Mouse (Mus musculus): ENCODE measurements around the gene Eva1c. TPM values are rescaled to one million over a fixed set of nuclear protein-coding genes. Genes with fewer than 3 reads are reported as not detected.
"Not testable (repeated sequence)": the region's sequence is repeated elsewhere in the genome, so short reads cannot be mapped to it uniquely, and the experiment has no call there.

The Eva1c gene
- polyA plus RNA-seq, 1 experiment from 2014 or later = 2.6 TPM

DNA sequence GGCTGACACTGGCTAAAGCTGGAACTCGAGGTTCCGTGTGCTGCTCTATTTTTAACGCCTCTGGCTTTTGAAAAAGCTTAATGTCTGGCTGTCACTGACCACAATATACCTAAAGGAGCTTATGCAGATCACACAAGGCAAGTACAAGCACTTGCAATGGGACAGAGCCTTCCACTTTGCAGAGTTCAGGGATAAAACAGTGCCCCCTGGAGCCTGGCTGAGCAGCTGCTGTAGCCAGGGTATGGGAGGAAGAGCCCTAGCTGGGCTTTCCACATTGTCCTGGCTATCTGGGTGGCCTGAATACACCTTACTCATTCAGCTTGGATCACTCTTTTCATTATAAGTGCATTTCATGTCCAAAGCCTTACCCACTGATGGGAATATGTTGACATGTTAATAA is 24.6 kb upstream of the Eva1c start:
- Histone ChIP-seq H3K36me3 (peaks cover 63% of the 10 kb centered on the region), H3K27me3 (no peaks in the 10 kb centered on the region), H3K9me3 (no peaks in the 10 kb centered on the region), H3K4me1 (no peaks in the 10 kb centered on the region), H3K27ac (no peak overlapping the region), H3K4me2 (replicated peaks) (no peak overlapping the region), H3K4me3 (no peak overlapping the region), H3K9ac (no peak overlapping the region)
- no peak for ATAC-seq (ENCODE audit: low FRiP score, low read depth)
- 93% methylated on average over 3 of the region's 3 CpGs for WGBS

DNA sequence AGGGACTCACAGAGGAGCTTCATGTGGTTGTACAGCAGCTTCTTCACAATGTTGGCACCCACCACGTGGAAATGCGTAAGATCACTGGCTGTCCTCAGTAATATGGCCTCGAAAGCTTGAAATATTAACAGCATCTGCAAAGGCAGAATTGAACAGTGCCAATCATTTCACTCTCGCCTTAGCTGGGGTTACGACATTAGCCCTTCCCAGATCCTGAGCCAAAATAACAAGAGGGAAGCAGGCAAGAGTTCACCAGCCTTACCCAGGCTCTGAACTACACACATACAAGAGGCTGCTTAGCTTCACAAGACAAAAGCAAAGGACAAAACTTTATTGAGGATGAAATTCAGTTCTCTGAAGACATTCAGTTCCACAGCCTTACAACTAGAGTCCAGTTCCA is 22.1 kb upstream of the Eva1c start:
- H3K9me3 ChIP-seq = no peaks in the 10 kb centered on the region
- H3K4me1 ChIP-seq = peaks cover 8% of the 10 kb centered on the region
- H3K4me3 ChIP-seq = no peak overlapping the region
- no peak overlapping the region for H3K4me2 ChIP-seq (replicated peaks)
- no peak overlapping the region for H3K27ac ChIP-seq
- no peaks in the 10 kb centered on the region for H3K27me3 ChIP-seq
- 94% methylated on average over 5 of the region's 5 CpGs for WGBS
- no peak for ATAC-seq (ENCODE audit: low FRiP score, low read depth)
- H3K9ac ChIP-seq = no peak overlapping the region
- H3K36me3 ChIP-seq = peaks cover 44% of the 10 kb centered on the region

DNA sequence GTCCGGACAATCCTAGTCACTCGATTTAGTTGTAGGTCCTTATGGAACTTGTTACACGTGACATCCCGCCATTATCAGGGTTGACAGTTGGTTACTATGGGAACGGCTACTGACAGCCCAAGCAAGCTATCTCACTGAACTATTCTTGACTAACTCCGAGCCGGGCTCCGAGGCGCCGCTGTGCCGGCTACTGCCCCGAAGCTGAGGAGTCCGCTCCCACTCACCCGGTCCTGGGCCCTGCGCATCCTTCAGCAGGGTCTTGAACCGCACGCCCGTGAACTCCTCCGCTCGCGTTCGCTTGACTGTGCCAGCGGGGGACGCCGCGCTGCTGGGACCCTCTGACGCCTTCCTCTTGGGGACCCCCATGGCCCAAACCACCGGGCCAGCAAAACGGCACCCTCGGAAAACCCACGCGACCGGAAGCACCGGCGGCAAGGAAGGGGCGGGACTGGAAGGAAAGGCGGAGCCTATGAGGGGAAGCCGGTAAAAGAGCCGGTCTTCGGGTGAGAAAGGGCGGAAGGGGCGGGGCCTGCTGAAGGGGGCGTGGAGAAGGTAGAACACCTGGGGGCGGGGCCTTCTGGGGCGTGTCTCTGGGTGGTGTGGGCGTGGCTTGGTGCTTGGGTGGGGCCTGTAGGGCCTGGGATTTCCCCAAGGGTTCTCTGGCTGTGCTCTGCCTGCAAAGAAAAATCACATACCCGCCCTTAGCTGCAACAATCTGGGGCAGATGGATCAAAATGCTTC is 16.4 kb upstream of the Eva1c start, which contains the start of gene Urb1:
Urb1 (minus strand) TSS at position 439 of the 741 bp plus-strand sequence.
- peak; percentile 94 for ATAC-seq (ENCODE audit: low FRiP score, low read depth)
- 0 out of 2 replicates have a peak within 1 kb of the TSS, but pooled peaks have one; percentile 58 for H3K27ac ChIP-seq
- no peaks in the 10 kb centered on the region for H3K9me3 ChIP-seq
- peak within 1 kb of the TSS; percentile 68 for H3K4me2 ChIP-seq (replicated peaks)
- peaks cover 4% of the 10 kb centered on the region for H3K36me3 ChIP-seq
- H3K4me3 ChIP-seq = peak within 1 kb of the TSS; percentile 62
- no peaks in the 10 kb centered on the region for H3K27me3 ChIP-seq
- peak within 1 kb of the TSS; percentile 69 for H3K9ac ChIP-seq
- H3K4me1 ChIP-seq = peaks cover 18% of the 10 kb centered on the region
- WGBS = under 1% methylated on average over 46 of the region's 47 CpGs

DNA sequence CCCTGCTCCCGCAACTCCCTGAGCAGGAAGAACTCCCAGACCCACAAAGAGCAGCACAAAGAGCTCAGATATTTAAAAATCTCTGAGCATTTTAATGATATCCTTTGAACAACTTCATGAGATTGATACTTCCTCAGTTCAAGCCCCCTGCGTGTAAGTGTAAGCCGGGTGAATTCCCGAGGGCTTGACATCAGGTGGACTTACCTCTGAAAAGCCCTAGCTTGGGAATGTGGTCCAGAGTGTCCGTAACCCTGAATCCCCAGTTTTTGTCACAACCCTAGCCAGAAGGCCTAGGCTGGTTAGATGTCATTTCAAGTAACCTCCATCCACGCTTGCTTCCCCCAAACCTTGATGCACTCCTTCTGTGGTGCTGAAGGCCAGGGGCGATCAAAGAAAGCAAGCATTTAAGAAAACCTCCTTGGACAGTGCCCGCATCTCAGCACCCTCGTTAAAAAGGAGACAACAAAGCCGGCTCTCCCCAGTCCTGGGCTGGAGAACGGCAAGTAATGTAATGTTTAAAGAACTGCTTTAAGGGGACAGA is 15.7 kb upstream of the Eva1c start:
- peak overlapping the region; percentile 62 for H3K4me3 ChIP-seq
- H3K27me3 ChIP-seq = no peaks in the 10 kb centered on the region
- H3K9me3 ChIP-seq = no peaks in the 10 kb centered on the region
- 0 out of 2 replicates have a peak overlapping the region, but pooled peaks have one; percentile 58 for H3K27ac ChIP-seq
- H3K4me1 ChIP-seq = peaks cover 18% of the 10 kb centered on the region
- 45% methylated on average over 11 of the region's 11 CpGs for WGBS
- ATAC-seq (ENCODE audit: low FRiP score, low read depth) = peak; percentile 31; the same call in 1 of the 2 replicates
- H3K9ac ChIP-seq = peak overlapping the region; percentile 51; the same call in 1 of the 2 replicates
- H3K36me3 ChIP-seq = no peaks in the 10 kb centered on the region
- peak overlapping the region; percentile 68 for H3K4me2 ChIP-seq (replicated peaks)

DNA sequence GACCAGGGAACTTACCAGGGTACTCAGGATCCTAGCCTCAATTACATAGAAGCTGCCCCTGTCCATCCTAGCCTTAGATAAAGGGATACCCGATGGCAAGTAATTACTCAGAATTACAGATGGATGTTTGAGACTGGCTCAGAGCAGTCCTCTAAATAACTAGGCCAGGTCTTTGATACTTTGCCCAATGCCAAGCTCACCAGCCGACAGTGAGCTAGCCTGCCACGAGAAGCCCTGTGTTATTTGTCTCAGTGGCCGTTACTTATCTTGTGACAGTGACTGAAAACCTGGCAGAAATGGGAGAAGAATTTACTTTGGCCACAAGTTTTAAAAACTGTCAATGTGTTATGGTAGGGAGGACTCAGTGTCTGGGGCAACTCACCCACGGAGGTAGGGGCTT is 14.4 kb upstream of the Eva1c start:
- Histone ChIP-seq H3K4me2 (replicated peaks) (no peak overlapping the region), H3K36me3 (no peaks in the 10 kb centered on the region), H3K4me1 (peaks cover 18% of the 10 kb centered on the region), H3K9me3 (no peaks in the 10 kb centered on the region), H3K27ac (no peak overlapping the region), H3K4me3 (no peak overlapping the region), H3K9ac (no peak overlapping the region), H3K27me3 (no peaks in the 10 kb centered on the region)
- no peak for ATAC-seq (ENCODE audit: low FRiP score, low read depth)
- WGBS = 82% methylated on average over 5 of the region's 5 CpGs

DNA sequence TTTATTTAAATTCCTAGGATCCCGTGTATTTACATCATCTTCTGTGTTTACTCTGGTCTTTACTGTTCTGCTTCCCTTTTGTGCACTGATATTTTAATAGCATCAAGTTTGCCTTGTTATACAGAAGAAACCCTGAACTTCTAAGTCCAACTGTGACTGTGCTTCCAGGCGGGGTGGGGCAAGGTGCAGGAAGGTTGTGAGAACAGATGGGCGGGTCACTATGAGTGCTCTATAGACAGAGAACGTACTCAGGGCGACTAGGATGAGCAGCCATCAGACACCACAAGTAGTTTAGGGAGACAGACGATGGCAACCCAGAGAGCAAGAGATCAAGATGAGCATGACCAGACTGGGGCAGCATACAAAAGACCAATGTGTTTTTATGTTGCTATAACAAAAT is 6.2 kb upstream of the Eva1c start:
- Histone ChIP-seq H3K36me3 (no peaks in the 10 kb centered on the region), H3K27me3 (no peaks in the 10 kb centered on the region), H3K4me1 (no peaks in the 10 kb centered on the region), H3K9ac (no peak overlapping the region), H3K9me3 (no peaks in the 10 kb centered on the region), H3K27ac (no peak overlapping the region), H3K4me2 (replicated peaks) (no peak overlapping the region), H3K4me3 (no peak overlapping the region)
- WGBS = 78% methylated on average over 6 of the region's 6 CpGs
- no peak for ATAC-seq (ENCODE audit: low FRiP score, low read depth)

- H3K27me3 ChIP-seq = no peaks in the 10 kb centered on the region
- H3K36me3 ChIP-seq = no peaks in the 10 kb centered on the region
- H3K27ac ChIP-seq = no peak overlapping the region
- H3K9ac ChIP-seq = no peak overlapping the region
- H3K4me1 ChIP-seq = no peaks in the 10 kb centered on the region
- no peaks in the 10 kb centered on the region for H3K9me3 ChIP-seq
- ATAC-seq (ENCODE audit: low FRiP score, low read depth) = no peak
- WGBS = 87% methylated on average over 14 of the region's 14 CpGs
- no peak overlapping the region for H3K4me2 ChIP-seq (replicated peaks)
- no peak overlapping the region for H3K4me3 ChIP-seq
Measured at GRCm38 (mm10) chr16:90821046-90821697, 5.3 kb upstream of the Eva1c start.

DNA sequence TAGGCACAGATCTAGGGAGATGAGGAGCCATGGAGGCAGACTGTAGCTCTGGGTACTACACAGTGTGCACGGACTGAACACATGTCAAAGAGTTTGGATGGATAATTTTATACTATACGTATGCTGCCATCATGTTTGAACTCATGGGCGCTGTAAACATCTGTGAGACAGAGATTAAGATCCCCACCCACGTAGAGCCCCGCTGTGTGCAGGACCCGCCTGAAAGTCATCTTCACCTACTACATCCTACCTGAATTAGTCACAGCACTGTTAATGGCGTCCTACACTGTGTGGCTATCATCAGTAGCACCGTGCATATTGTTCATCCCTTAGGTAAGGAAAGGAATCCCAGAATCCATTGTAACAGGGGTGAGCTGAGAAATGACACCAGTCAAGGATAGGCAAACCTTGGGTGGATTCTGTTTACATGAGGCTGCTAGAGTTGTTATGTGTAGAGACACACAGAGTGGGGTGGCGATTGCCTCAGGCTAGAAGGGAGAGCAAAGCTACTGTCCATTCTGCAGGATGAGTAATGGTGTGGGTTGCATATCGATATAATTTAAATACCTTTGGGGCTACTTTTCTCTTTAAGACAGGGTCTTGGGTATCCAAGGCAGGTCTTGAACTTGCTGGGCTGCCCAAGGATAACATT is 4.1 kb upstream of the Eva1c start:
- ATAC-seq (ENCODE audit: low FRiP score, low read depth) = no peak

DNA sequence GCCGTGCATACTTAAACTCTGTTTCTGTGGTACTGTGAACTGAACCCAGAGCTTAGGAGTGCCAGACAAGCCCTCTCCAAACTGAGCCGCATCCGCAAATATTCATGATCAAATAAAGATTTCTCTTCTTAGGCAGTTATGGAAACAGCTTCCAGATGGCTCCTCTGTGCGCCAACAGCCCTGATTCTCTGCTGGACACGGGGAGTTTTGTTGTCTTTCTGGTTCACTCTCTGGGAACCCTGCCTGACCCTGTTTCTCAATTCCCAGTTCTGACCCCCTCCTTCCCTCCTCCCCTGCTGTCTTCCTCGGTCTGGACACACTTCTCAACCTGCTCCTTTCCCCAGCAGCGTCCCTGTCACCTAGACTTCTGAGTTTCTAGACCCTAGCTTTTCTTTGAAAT is 3.5 kb upstream of the Eva1c start:
- WGBS = 58% methylated on average over 7 of the region's 7 CpGs
- Histone ChIP-seq H3K4me2 (replicated peaks) (no peak overlapping the region), H3K27me3 (no peaks in the 10 kb centered on the region), H3K9me3 (no peaks in the 10 kb centered on the region), H3K27ac (no peak overlapping the region), H3K36me3 (no peaks in the 10 kb centered on the region), H3K4me1 (no peaks in the 10 kb centered on the region), H3K9ac (no peak overlapping the region), H3K4me3 (no peak overlapping the region)
- no peak for ATAC-seq (ENCODE audit: low FRiP score, low read depth)

More for the DNA sequence above, 4.1 kb upstream of the Eva1c start:
- no peaks in the 10 kb centered on the region for H3K9me3 ChIP-seq
- no peaks in the 10 kb centered on the region for H3K27me3 ChIP-seq
- no peak overlapping the region for H3K9ac ChIP-seq
- no peak overlapping the region for H3K4me2 ChIP-seq (replicated peaks)
- no peaks in the 10 kb centered on the region for H3K36me3 ChIP-seq
- no peaks in the 10 kb centered on the region for H3K4me1 ChIP-seq
- H3K4me3 ChIP-seq = no peak overlapping the region
- H3K27ac ChIP-seq = no peak overlapping the region
- 86% methylated on average over 10 of the region's 10 CpGs for WGBS

DNA sequence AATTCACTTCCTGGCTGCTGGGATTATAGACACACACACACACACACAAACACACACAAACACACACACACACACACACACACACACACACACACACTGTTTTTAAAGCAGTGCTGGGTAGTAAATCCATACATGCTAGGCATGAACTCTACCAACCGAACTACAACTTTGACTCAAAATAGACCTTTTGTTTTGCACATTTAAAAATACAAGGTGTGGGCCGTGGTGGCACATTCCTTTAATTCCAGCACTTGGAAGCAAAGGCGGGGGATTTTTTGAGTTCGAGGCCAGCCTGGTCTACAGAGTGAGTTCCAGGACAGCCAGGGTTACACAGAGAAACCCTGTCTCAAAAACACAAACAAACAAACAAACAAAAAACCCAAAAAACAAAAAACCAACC is 2.5 kb upstream of the Eva1c start:
- H3K9me3 ChIP-seq; H3K9ac ChIP-seq; H3K27ac ChIP-seq; H3K4me3 ChIP-seq; H3K36me3 ChIP-seq; H3K27me3 ChIP-seq; H3K4me1 ChIP-seq; ATAC-seq (ENCODE audit: low FRiP score, low read depth); H3K4me2 ChIP-seq (replicated peaks): not testable (repeated sequence)
- 59% methylated on average over 4 of the region's 4 CpGs for WGBS

GRCm38 (mm10) chr16:90826041-90826440 is 478 bp upstream of the Eva1c start:
- H3K9me3 ChIP-seq = no peaks in the 10 kb centered on the region
- H3K36me3 ChIP-seq = no peaks in the 10 kb centered on the region
- peaks cover 13% of the 10 kb centered on the region for H3K4me1 ChIP-seq
- peaks cover 24% of the 10 kb centered on the region for H3K27me3 ChIP-seq
- no peak overlapping the region for H3K4me2 ChIP-seq (replicated peaks)
- WGBS = 78% methylated on average over 5 of the region's 5 CpGs
- ATAC-seq (ENCODE audit: low FRiP score, low read depth) = no peak
- no peak overlapping the region for H3K27ac ChIP-seq
- no peak overlapping the region for H3K4me3 ChIP-seq
- no peak overlapping the region for H3K9ac ChIP-seq

GRCm38 (mm10) chr16:90827498-90827897 is 979 bp downstream of the Eva1c start:
- H3K27me3 ChIP-seq = peaks cover 38% of the 10 kb centered on the region
- H3K9ac ChIP-seq = no peak overlapping the region
- peaks cover 25% of the 10 kb centered on the region for H3K4me1 ChIP-seq
- no peak overlapping the region for H3K27ac ChIP-seq
- no peak for ATAC-seq (ENCODE audit: low FRiP score, low read depth)
- H3K4me3 ChIP-seq = no peak overlapping the region
- H3K36me3 ChIP-seq = no peaks in the 10 kb centered on the region
- 78% methylated on average over 9 of the region's 9 CpGs for WGBS
- no peaks in the 10 kb centered on the region for H3K9me3 ChIP-seq
- no peak overlapping the region for H3K4me2 ChIP-seq (replicated peaks)
